Mouse (Mus musculus): ENCODE data around the gene Them7.

DNA sequence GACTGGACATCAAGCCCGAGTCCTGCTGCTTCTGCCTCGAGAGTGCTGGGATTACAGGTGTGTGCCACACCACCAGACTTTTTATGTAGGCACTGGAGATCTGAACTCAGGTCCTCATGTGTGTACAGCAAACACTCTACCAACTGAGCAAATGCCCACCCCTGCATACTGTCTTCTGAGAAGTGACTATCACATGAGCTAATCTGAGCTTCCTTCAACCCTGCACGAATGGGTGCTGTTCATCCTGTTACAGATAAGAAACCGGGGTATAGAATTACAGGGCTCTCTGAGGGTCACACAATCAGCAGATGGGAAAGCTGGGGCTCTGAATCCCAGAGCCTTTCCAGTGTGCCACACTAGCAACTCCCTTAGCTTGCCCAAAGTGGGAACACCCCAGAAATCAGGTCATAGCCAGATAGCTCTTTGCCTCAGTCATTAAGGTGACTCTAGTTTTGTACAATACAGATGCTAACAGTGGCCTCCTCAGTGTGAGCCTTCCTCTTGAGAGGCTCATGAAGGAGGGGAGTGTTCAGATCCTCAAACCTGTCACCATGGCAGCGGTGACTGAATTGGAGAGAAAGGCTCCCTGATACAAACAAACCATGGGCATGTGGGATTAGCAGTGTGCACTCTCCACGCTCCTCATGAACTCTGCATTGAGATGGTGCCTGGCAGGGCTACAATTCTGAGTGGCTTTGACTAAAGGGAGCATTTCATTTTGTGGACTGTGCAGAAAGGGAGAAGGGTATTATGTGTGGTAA, 166.7 kb downstream of the Them7 start:
- TF ChIP-seq CTCF (IDR thresholded peaks at IDR 0.05; ENCODE audit: low read depth) (no peak), EP300 (optimal IDR thresholded peaks at IDR 0.05) (no peak)

All from stomach, postnatal 0 days (tissue).